Mouse (Mus musculus) limb, embryonic 12.5 days (tissue): ENCODE data around the gene Gsk3b. TPM values are rescaled to one million over a fixed set of nuclear protein-coding genes. Genes with fewer than 3 reads are reported as not detected.

Source experiments
- ATAC-seq: fragments of 200-750 bp; cut with Nextera tagmentation; 2 replicates; pipeline ENCODE4 v1.8.0; 2017; ENCODE audit warnings: low read depth, moderate TSS enrichment; ENCODE audit not compliant: insufficient number of reproducible peaks, insufficient read depth, low FRiP score, low TSS enrichment
- H3K27ac ChIP-seq: fragments of 300-500 bp; sonication (generic); 2 replicates; pipeline ENCODE4 v1.5.1; 2016; ENCODE audit warnings: mild to moderate bottlenecking, moderate library complexity
- H3K27me3 ChIP-seq: fragments of 300-500 bp; sonication (generic); 2 replicates; pipeline ENCODE4 v1.6.1; 2016; ENCODE audit warnings: mild to moderate bottlenecking, moderate library complexity
- H3K36me3 ChIP-seq: fragments of 300-500 bp; sonication (generic); 2 replicates; pipeline ENCODE4 v1.6.1; 2016; ENCODE audit warnings: mild to moderate bottlenecking, moderate library complexity
- H3K4me1 ChIP-seq: fragments of 300-500 bp; sonication (generic); replicated peaks from 2 replicates; pipeline ENCODE4 v1.6.1; 2016
- H3K4me2 ChIP-seq: fragments of 300-500 bp; sonication (generic); 2 replicates; pipeline ENCODE4 v1.6.1; 2016; ENCODE audit warnings: mild to moderate bottlenecking, moderate library complexity
- H3K4me3 ChIP-seq: fragments of 300-500 bp; sonication (generic); replicated peaks from 2 replicates; pipeline ENCODE4 v1.5.1; 2016; ENCODE audit warnings: mild to moderate bottlenecking
- H3K9ac ChIP-seq: fragments of 300-500 bp; sonication (generic); replicated peaks from 2 replicates; pipeline ENCODE4 v1.6.1; 2016; ENCODE audit warnings: mild to moderate bottlenecking, moderate library complexity
- H3K9me3 ChIP-seq: fragments of 300-500 bp; sonication (generic); 2 replicates; pipeline ENCODE4 v1.6.1; 2016; ENCODE audit warnings: mild to moderate bottlenecking, moderate library complexity
- WGBS: fragments of 180-500 bp; shearing (Covaris S2); methylation state at CpG from one replicate; pipeline ENCODE4 v1.1.7; 2016; 5-methylcytosine and 5-hydroxymethylcytosine counted together
- polyA plus RNA-seq: library from polyadenylated mRNA; unstranded; fragments of >200 nt; fragmentation: Nextera tagmentation; extraction: Ambion mirVana; gene quantifications from 2 replicates; pipeline ENCODE4 v1.2.1, GENCODE M21; 2016

Gsk3b gene
- polyA plus RNA-seq, 1 experiment from 2014 or later, result 68.6 TPM

DNA sequence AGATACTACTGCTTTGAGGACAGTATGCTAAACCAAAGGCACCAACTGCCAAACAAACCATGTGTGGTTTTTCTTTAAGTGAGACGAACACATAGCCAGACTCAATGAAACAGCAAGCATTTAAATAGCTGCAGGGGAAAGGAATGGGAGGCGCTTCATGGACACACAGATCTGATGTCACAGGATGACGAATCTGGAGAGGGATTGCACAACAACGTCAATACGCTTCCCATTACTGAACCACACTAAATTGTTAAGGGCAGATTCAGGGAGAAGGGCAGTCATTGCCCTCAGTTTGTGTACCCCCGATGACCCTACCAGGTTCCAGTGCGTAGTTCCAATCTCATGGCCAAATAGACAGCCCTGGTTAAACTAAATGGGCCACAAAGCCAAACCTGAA is 197.0 kb downstream of the Gsk3b start:
- no peak for ATAC-seq
- WGBS, result 85% methylated on average over 7 of the region's 7 CpGs
- H3K4me2 ChIP-seq, result no peak overlapping the region
- H3K36me3 ChIP-seq, result no peaks in the 10 kb centered on the region
- no peak overlapping the region for H3K9ac ChIP-seq
- H3K9me3 ChIP-seq, result no peaks in the 10 kb centered on the region
- no peak overlapping the region for H3K4me3 ChIP-seq
- H3K4me1 ChIP-seq, result peaks cover 11% of the 10 kb centered on the region; the same call in 1 of the 2 replicates
- H3K27me3 ChIP-seq, result no peaks in the 10 kb centered on the region
- H3K27ac ChIP-seq, result no peak overlapping the region

GRCm38 (mm10) chr16:38286541-38286940 is 197.7 kb downstream of the Gsk3b start:
- WGBS, result 74% methylated on average over 4 of the region's 4 CpGs

DNA sequence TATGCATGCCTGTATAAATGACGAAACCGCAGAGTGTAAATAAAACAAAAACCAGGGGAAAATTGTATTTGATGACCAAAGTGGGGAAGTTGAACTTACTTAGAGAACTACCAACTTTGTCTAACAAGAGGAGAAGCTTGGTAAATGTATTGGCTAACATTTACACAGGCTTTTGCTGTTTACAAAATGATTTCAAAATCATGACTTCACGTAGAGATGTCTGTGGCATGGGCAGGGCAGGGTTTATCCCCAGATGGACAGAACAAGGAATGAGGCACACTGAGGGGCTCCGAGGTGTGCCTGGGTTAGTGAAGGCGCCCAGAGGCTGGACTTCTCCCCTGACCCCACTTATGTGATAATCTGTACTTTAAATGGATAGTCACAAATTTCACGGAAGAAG is 198.6 kb downstream of the Gsk3b start:
- H3K27me3 ChIP-seq, result no peaks in the 10 kb centered on the region
- WGBS, result 80% methylated on average over 6 of the region's 6 CpGs
- H3K9me3 ChIP-seq, result no peaks in the 10 kb centered on the region
- H3K4me2 ChIP-seq, result no peak overlapping the region
- H3K4me1 ChIP-seq, result peaks cover 11% of the 10 kb centered on the region; the same call in 1 of the 2 replicates
- no peaks in the 10 kb centered on the region for H3K36me3 ChIP-seq
- H3K9ac ChIP-seq, result no peak overlapping the region
- ATAC-seq, result no peak
- no peak overlapping the region for H3K27ac ChIP-seq
- no peak overlapping the region for H3K4me3 ChIP-seq

More at GRCm38 (mm10) chr16:38286541-38286940, 197.7 kb downstream of the Gsk3b start:
- H3K36me3 ChIP-seq, result no peaks in the 10 kb centered on the region
- no peaks in the 10 kb centered on the region for H3K27me3 ChIP-seq
- ATAC-seq, result no peak
- H3K27ac ChIP-seq, result no peak overlapping the region
- H3K9ac ChIP-seq, result no peak overlapping the region
- H3K4me2 ChIP-seq, result no peak overlapping the region
- no peaks in the 10 kb centered on the region for H3K9me3 ChIP-seq
- peaks cover 11% of the 10 kb centered on the region; the same call in 1 of the 2 replicates for H3K4me1 ChIP-seq
- H3K4me3 ChIP-seq, result no peak overlapping the region

DNA sequence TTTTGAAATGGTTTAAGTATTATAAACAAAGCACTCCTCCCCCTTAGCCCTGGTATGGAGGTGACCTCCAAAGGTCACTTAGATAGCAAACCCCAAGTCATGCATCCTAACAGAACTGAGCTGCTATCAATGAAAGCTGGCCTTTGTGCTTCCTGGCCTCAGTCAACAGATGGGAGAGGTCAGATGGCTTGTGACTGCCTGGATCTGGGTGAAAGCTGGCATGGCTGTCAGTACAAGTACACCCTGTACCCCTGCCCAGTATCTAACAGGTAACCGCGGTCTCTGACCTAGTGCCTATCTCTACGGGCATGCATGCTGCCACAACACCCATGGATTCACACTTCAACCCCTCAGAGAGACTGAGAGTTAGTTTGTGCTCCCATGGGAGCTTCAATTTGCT is 199.0 kb downstream of the Gsk3b start:
- Histone ChIP-seq H3K9me3 (no peaks in the 10 kb centered on the region), H3K4me2 (no peak overlapping the region), H3K4me1 (peaks cover 11% of the 10 kb centered on the region; the same call in 1 of the 2 replicates), H3K27me3 (no peaks in the 10 kb centered on the region), H3K9ac (no peak overlapping the region), H3K36me3 (no peaks in the 10 kb centered on the region), H3K27ac (no peak overlapping the region), H3K4me3 (no peak overlapping the region)
- 87% methylated on average over 3 of the region's 3 CpGs for WGBS
- no peak for ATAC-seq

- Histone ChIP-seq H3K4me3 (no peak overlapping the region), H3K4me1 (peaks cover 11% of the 10 kb centered on the region; the same call in 1 of the 2 replicates), H3K9me3 (no peaks in the 10 kb centered on the region), H3K4me2 (no peak overlapping the region), H3K27ac (no peak overlapping the region), H3K27me3 (no peaks in the 10 kb centered on the region), H3K36me3 (no peaks in the 10 kb centered on the region), H3K9ac (no peak overlapping the region)
- 24% methylated on average over 6 of the region's 6 CpGs for whole genome bisulfite sequencing
- ATAC-seq, result no peak
These were observed 200.1 kb downstream of the Gsk3b start for GRCm38 (mm10) chr16:38288851-38289250.

GRCm38 (mm10) chr16:38290151-38290550 is 201.3 kb downstream of the Gsk3b start:
- Histone ChIP-seq H3K27ac (no peak overlapping the region), H3K9ac (no peak overlapping the region), H3K36me3 (no peaks in the 10 kb centered on the region), H3K4me3 (no peak overlapping the region), H3K4me2 (no peak overlapping the region), H3K9me3 (no peaks in the 10 kb centered on the region), H3K27me3 (no peaks in the 10 kb centered on the region), H3K4me1 (peaks cover 13% of the 10 kb centered on the region)
- ATAC-seq, result no peak
- WGBS, result 84% methylated on average over 2 of the region's 2 CpGs

- Histone ChIP-seq H3K27me3 (no peaks in the 10 kb centered on the region), H3K27ac (no peak within 1 kb of the TSS), H3K4me2 (no peak within 1 kb of the TSS), H3K4me1 (peaks cover 14% of the 10 kb centered on the region), H3K9me3 (no peaks in the 10 kb centered on the region), H3K9ac (no peak within 1 kb of the TSS), H3K36me3 (no peaks in the 10 kb centered on the region), H3K4me3 (no peak within 1 kb of the TSS)
- WGBS, result 71% methylated on average over 7 of the region's 7 CpGs
- no peak for ATAC-seq
These were observed 206.0 kb downstream of the Gsk3b start, which contains the start of gene Nr1i2 for GRCm38 (mm10) chr16:38294685-38295348. TSS of gene Nr1i2 (minus strand) at chr16:38294824.

GRCm38 (mm10) chr16:38295349-38295930 is 206.6 kb downstream of the Gsk3b start:
- no peak for ATAC-seq
- Histone ChIP-seq H3K27me3 (no peaks in the 10 kb centered on the region), H3K27ac (no peak overlapping the region), H3K4me3 (no peak overlapping the region), H3K9ac (no peak overlapping the region), H3K4me2 (no peak overlapping the region), H3K4me1 (peaks cover 14% of the 10 kb centered on the region), H3K9me3 (no peaks in the 10 kb centered on the region), H3K36me3 (no peaks in the 10 kb centered on the region)
- WGBS, result 50% methylated on average over 5 of the region's 5 CpGs

Other genes with a start within 250 kb of the Gsk3b start
- 0.19 TPM in 2 replicates for gene Gm36028, start 227.9 kb upstream of the Gsk3b start, polyA plus RNA-seq
- 66.7 and 71.9 TPM in 2 replicates for gene Lrrc58, start 220.6 kb upstream of the Gsk3b start, polyA plus RNA-seq
- gene Gpr156, start 172.5 kb upstream of the Gsk3b start, polyA plus RNA-seq, result 1.5 and 2.0 TPM in 2 replicates
- gene Nr1i2, start 205.8 kb downstream of the Gsk3b start, polyA plus RNA-seq, result not detected in 2 replicates